27 mouse cellular contexts compared by ENCODE assay signal in the genomic region with DNA sequence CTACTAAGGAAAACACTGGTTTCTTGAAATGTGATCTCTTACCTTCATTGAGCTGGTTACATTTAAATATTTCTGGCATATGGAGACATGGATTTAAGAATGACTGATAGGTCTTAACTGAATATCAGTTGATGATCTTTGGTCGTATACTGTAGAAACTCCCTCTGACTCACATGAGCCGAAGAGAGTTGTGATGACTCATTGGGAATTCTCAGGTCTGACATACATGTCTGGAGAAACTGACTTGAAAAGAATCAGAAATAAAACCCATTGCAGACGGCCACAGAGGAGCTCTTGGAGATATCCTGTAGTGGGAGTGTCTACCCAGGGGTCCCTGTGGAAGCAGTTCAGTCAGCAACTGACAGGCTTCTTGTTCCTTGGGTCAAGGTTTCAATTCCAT. TPM values are rescaled to one million over a fixed set of nuclear protein-coding genes. Genes with fewer than 3 reads are reported as not detected.
"Had no signal": no experiment of that assay in that cellular context is flagged by ENCODE, and none has a peak within 500 bp of the region (broad histone marks: within the 10 kb centered on the region; RNA-seq: fewer than 3 reads in every experiment).

No protein-coding gene starts in this region.

- H3K4me2 ChIP-seq: embryonic facial prominence, embryonic 12.5 days; embryonic facial prominence, embryonic 13.5 days; embryonic facial prominence, embryonic 15.5 days; forebrain, embryonic 12.5 days; forebrain, embryonic 13.5 days; forebrain, embryonic 15.5 days had no signal

- H3K4me3 ChIP-seq: embryonic facial prominence, embryonic 10.5 days; embryonic facial prominence, embryonic 12.5 days; embryonic facial prominence, embryonic 13.5 days; embryonic facial prominence, embryonic 15.5 days; erythroblast, embryonic 14.5 days; forebrain, embryonic 10.5 days; forebrain, embryonic 12.5 days; forebrain, embryonic 13.5 days; forebrain, embryonic 15.5 days; gastrocnemius, adult 2 months; heart, adult 2 months; heart, embryonic 10.5 days had no signal

- H3K27me3 ChIP-seq: embryonic facial prominence, embryonic 12.5 days; embryonic facial prominence, embryonic 13.5 days; embryonic facial prominence, embryonic 15.5 days; forebrain, embryonic 12.5 days; forebrain, embryonic 13.5 days; forebrain, embryonic 15.5 days had no signal

- DNase-seq: cerebellum, adult 9-10 months; cerebellum, adult 9-11 months; cerebellum, postnatal 10 days; cerebellum, postnatal 14 days; cerebellum, postnatal 25 days; cerebellum, postnatal 36 days; embryo, embryonic 11 days; forebrain, postnatal 0 days; gastrocnemius, adult 2 months; gastrocnemius, postnatal 10 days; gastrocnemius, postnatal 14 days; gastrocnemius, postnatal 25 days; gastrocnemius, postnatal 36 days; heart, adult 18-20 months; heart, adult 2 months had no signal

- ATAC-seq: forebrain, embryonic 13.5 days; forebrain, embryonic 14.5 days; forebrain, embryonic 15.5 days; forebrain, embryonic 16.5 days; forebrain, postnatal 0 days had no signal

- H3K36me3 ChIP-seq: embryonic facial prominence, embryonic 10.5 days; embryonic facial prominence, embryonic 12.5 days; embryonic facial prominence, embryonic 13.5 days; embryonic facial prominence, embryonic 15.5 days; forebrain, embryonic 10.5 days; forebrain, embryonic 12.5 days; forebrain, embryonic 15.5 days; heart, embryonic 10.5 days had no signal

RNA-seq across cellular contexts. Expression of gene Adamts1, which starts 24.2 kb away (rescaled TPM):
- polyA plus RNA-seq: erythroblast, embryonic 14.5 days had no signal
